Mouse (Mus musculus) embryonic facial prominence, embryonic 10.5 days (tissue): Measurements from ENCODE around the gene Slc9b2. TPM values are rescaled to one million over a fixed set of nuclear protein-coding genes. Genes with fewer than 3 reads are reported as not detected.
A peak's percentile ranks its signal among the peaks of the same experiment; 100 is the strongest.

Source experiments
- DNase-seq: peaks from one replicate; pipeline ENCODE4 v3.0.0-alpha.2; 2017; ENCODE audit warnings: low spot score
- H3K27ac ChIP-seq: fragments of 300-500 bp; sonication (generic); replicated peaks from 2 replicates; pipeline ENCODE4 v1.5.1; 2016; ENCODE audit warnings: mild to moderate bottlenecking
- H3K27me3 ChIP-seq: fragments of 300-500 bp; sonication (generic); replicated peaks from 2 replicates; pipeline ENCODE4 v1.6.1; 2016; ENCODE audit warnings: low read depth, mild to moderate bottlenecking; ENCODE audit not compliant: poor library complexity, severe bottlenecking
- H3K36me3 ChIP-seq: fragments of 300-500 bp; sonication (generic); replicated peaks from 2 replicates; pipeline ENCODE4 v1.6.1; 2016; ENCODE audit warnings: mild to moderate bottlenecking, moderate library complexity
- H3K4me1 ChIP-seq: fragments of 300-500 bp; sonication (generic); 2 replicates; pipeline ENCODE4 v1.6.1; 2016
- H3K4me3 ChIP-seq: fragments of 300-500 bp; sonication (generic); 2 replicates; pipeline ENCODE4 v1.5.1; 2016; ENCODE audit warnings: mild to moderate bottlenecking, moderate library complexity
- H3K9me3 ChIP-seq: fragments of 300-500 bp; sonication (generic); 2 replicates; pipeline ENCODE4 v1.6.1; 2016; ENCODE audit warnings: mild to moderate bottlenecking
- WGBS: fragments of 180-500 bp; shearing (Covaris S2); methylation state at CpG from one replicate; pipeline ENCODE4 v1.1.7; 2016; 5-methylcytosine and 5-hydroxymethylcytosine counted together
- polyA plus RNA-seq: library from polyadenylated mRNA; unstranded; fragments of >200 nt; fragmentation: Nextera tagmentation; extraction: Ambion mirVana; gene quantifications from 2 replicates; pipeline ENCODE4 v1.2.1, GENCODE M21; 2016

The Slc9b2 gene
- polyA plus RNA-seq, 1 experiment from 2014 or later: 3.0 TPM

GRCm38 (mm10) chr3:135315720-135316425 is 8.4 kb downstream of the Slc9b2 start:
- 90% methylated on average over 9 of the region's 9 CpGs for WGBS
- H3K4me1 ChIP-seq: peaks cover 10% of the 10 kb centered on the region
- H3K9me3 ChIP-seq: no peaks in the 10 kb centered on the region
- H3K27ac ChIP-seq: no peak overlapping the region
- no peaks in the 10 kb centered on the region for H3K27me3 ChIP-seq
- no peak for DNase-seq
- no peaks in the 10 kb centered on the region for H3K36me3 ChIP-seq
- H3K4me3 ChIP-seq: no peak overlapping the region

- Histone ChIP-seq H3K27ac (no peak overlapping the region), H3K4me3 (no peak overlapping the region), H3K36me3 (no peaks in the 10 kb centered on the region), H3K9me3 (no peaks in the 10 kb centered on the region), H3K27me3 (no peaks in the 10 kb centered on the region), H3K4me1 (peaks cover 6% of the 10 kb centered on the region)
- DNase-seq: no peak
- WGBS: 90% methylated on average over 11 of the region's 11 CpGs
Observed at GRCm38 (mm10) chr3:135318331-135318730, 10.8 kb downstream of the Slc9b2 start.

- Histone ChIP-seq H3K4me3 (no peak overlapping the region), H3K36me3 (no peaks in the 10 kb centered on the region), H3K27ac (no peak overlapping the region), H3K27me3 (no peaks in the 10 kb centered on the region), H3K9me3 (no peaks in the 10 kb centered on the region), H3K4me1 (0 out of 2 replicates have a peak, but pooled peaks cover 3% of the 10 kb centered on the region)
- 67% methylated on average over 6 of the region's 6 CpGs for WGBS
- DNase-seq: no peak
Observed at GRCm38 (mm10) chr3:135324354-135324753, 16.9 kb downstream of the Slc9b2 start.

- DNase-seq: no peak
- no peaks in the 10 kb centered on the region for H3K36me3 ChIP-seq
- no peaks in the 10 kb centered on the region for H3K9me3 ChIP-seq
- H3K27me3 ChIP-seq: no peaks in the 10 kb centered on the region
- WGBS: 75% methylated on average over 6 of the region's 6 CpGs
- 0 out of 2 replicates have a peak, but pooled peaks cover 3% of the 10 kb centered on the region for H3K4me1 ChIP-seq
- no peak overlapping the region for H3K27ac ChIP-seq
- H3K4me3 ChIP-seq: no peak overlapping the region
Observed at GRCm38 (mm10) chr3:135327176-135327575, 19.7 kb downstream of the Slc9b2 start.

GRCm38 (mm10) chr3:135327601-135328000 is 20.1 kb downstream of the Slc9b2 start:
- WGBS: 59% methylated on average over 2 of the region's 2 CpGs
- Histone ChIP-seq H3K9me3 (no peaks in the 10 kb centered on the region), H3K36me3 (no peaks in the 10 kb centered on the region), H3K27ac (no peak overlapping the region), H3K4me3 (no peak overlapping the region), H3K4me1 (0 out of 2 replicates have a peak, but pooled peaks cover 3% of the 10 kb centered on the region), H3K27me3 (no peaks in the 10 kb centered on the region)
- DNase-seq: no peak

GRCm38 (mm10) chr3:135328560-135328959 is 21.1 kb downstream of the Slc9b2 start:
- H3K4me3 ChIP-seq: no peak overlapping the region
- H3K27ac ChIP-seq: no peak overlapping the region
- H3K27me3 ChIP-seq: no peaks in the 10 kb centered on the region
- no peaks in the 10 kb centered on the region for H3K9me3 ChIP-seq
- 32% methylated on average over 3 of the region's 3 CpGs for WGBS
- 0 out of 2 replicates have a peak, but pooled peaks cover 3% of the 10 kb centered on the region for H3K4me1 ChIP-seq
- no peaks in the 10 kb centered on the region for H3K36me3 ChIP-seq
- peak; percentile 61 for DNase-seq

- DNase-seq: no peak
- Histone ChIP-seq H3K4me1 (0 out of 2 replicates have a peak, but pooled peaks cover 3% of the 10 kb centered on the region), H3K27me3 (no peaks in the 10 kb centered on the region), H3K36me3 (no peaks in the 10 kb centered on the region), H3K4me3 (no peak overlapping the region), H3K27ac (no peak overlapping the region), H3K9me3 (no peaks in the 10 kb centered on the region)
Observed at GRCm38 (mm10) chr3:135332691-135333090, 25.2 kb downstream of the Slc9b2 start.

GRCm38 (mm10) chr3:135333763-135334162 is 26.3 kb downstream of the Slc9b2 start:
- WGBS: 30% methylated on average over 4 of the region's 4 CpGs
- Histone ChIP-seq H3K36me3 (no peaks in the 10 kb centered on the region), H3K9me3 (no peaks in the 10 kb centered on the region), H3K4me1 (0 out of 2 replicates have a peak, but pooled peaks cover 3% of the 10 kb centered on the region), H3K4me3 (no peak overlapping the region), H3K27me3 (no peaks in the 10 kb centered on the region), H3K27ac (no peak overlapping the region; the same call in 1 of the 2 replicates)
- DNase-seq: no peak

- no peaks in the 10 kb centered on the region for H3K4me1 ChIP-seq
- H3K9me3 ChIP-seq: no peaks in the 10 kb centered on the region
- no peaks in the 10 kb centered on the region for H3K36me3 ChIP-seq
- H3K27me3 ChIP-seq: no peaks in the 10 kb centered on the region
- H3K4me3 ChIP-seq: no peak within 1 kb of the TSS
- no peak within 1 kb of the TSS for H3K27ac ChIP-seq
- no peak for DNase-seq
- 77% methylated on average over 14 of the region's 14 CpGs for WGBS
Observed at GRCm38 (mm10) chr3:135347739-135348264, 40.3 kb downstream of the Slc9b2 start, which contains the start of gene Slc9b1. Slc9b1 (plus strand) TSS chr3:135348029.

GRCm38 (mm10) chr3:135349022-135349421 is 41.5 kb downstream of the Slc9b2 start:
- H3K27ac ChIP-seq: no peak overlapping the region
- H3K27me3 ChIP-seq: no peaks in the 10 kb centered on the region
- H3K4me3 ChIP-seq: no peak overlapping the region
- no peaks in the 10 kb centered on the region for H3K9me3 ChIP-seq
- no peaks in the 10 kb centered on the region for H3K4me1 ChIP-seq
- H3K36me3 ChIP-seq: no peaks in the 10 kb centered on the region
- DNase-seq: no peak

GRCm38 (mm10) chr3:135351857-135352256 is 44.4 kb downstream of the Slc9b2 start:
- Histone ChIP-seq H3K4me1 (no peaks in the 10 kb centered on the region), H3K27ac (no peak overlapping the region), H3K27me3 (no peaks in the 10 kb centered on the region), H3K36me3 (no peaks in the 10 kb centered on the region), H3K9me3 (no peaks in the 10 kb centered on the region), H3K4me3 (no peak overlapping the region)
- WGBS: 96% methylated on average over 3 of the region's 3 CpGs
- DNase-seq: no peak

- no peak overlapping the region for H3K27ac ChIP-seq
- no peaks in the 10 kb centered on the region for H3K9me3 ChIP-seq
- H3K4me3 ChIP-seq: no peak overlapping the region
- H3K4me1 ChIP-seq: no peaks in the 10 kb centered on the region
- DNase-seq: no peak
- 92% methylated on average over 4 of the region's 4 CpGs for WGBS
- H3K36me3 ChIP-seq: no peaks in the 10 kb centered on the region
- H3K27me3 ChIP-seq: no peaks in the 10 kb centered on the region
Observed at GRCm38 (mm10) chr3:135357394-135357793, 49.9 kb downstream of the Slc9b2 start.

GRCm38 (mm10) chr3:135375836-135376235 is 68.3 kb downstream of the Slc9b2 start:
- H3K27ac ChIP-seq: no peak overlapping the region
- H3K4me3 ChIP-seq: no peak overlapping the region
- H3K36me3 ChIP-seq: no peaks in the 10 kb centered on the region
- 86% methylated on average over 3 of the region's 3 CpGs for WGBS
- no peaks in the 10 kb centered on the region for H3K4me1 ChIP-seq
- DNase-seq: no peak
- H3K27me3 ChIP-seq: no peaks in the 10 kb centered on the region
- no peaks in the 10 kb centered on the region for H3K9me3 ChIP-seq
